Mouse (Mus musculus) hindbrain, embryonic 15.5 days (tissue): ENCODE data around the gene Cxcr3. TPM values are rescaled to one million over a fixed set of nuclear protein-coding genes. Genes with fewer than 3 reads are reported as not detected.
A peak's percentile ranks its signal among the peaks of the same experiment; 100 is the strongest.

Source experiments
- ATAC-seq: fragments of 200-750 bp; cut with Nextera tagmentation; 2 replicates; pipeline ENCODE4 v1.8.0; 2017; ENCODE audit warnings: low read depth, moderate number of reproducible peaks, moderate TSS enrichment; ENCODE audit not compliant: low FRiP score
- H3K27ac ChIP-seq: fragments of 300-500 bp; sonication (generic); replicated peaks from 2 replicates; pipeline ENCODE4 v1.5.1; 2015; ENCODE audit warnings: mild to moderate bottlenecking, inconsistent platforms
- H3K27me3 ChIP-seq: fragments of 300-500 bp; sonication (generic); 2 replicates; pipeline ENCODE4 v1.6.1; 2015; ENCODE audit warnings: control low read depth, inconsistent platforms
- H3K36me3 ChIP-seq: fragments of 300-500 bp; sonication (generic); 2 replicates; pipeline ENCODE4 v1.6.1; 2015; ENCODE audit warnings: control low read depth, inconsistent platforms
- H3K4me1 ChIP-seq: fragments of 300-500 bp; sonication (generic); replicated peaks from 2 replicates; pipeline ENCODE4 v1.6.1; 2015; ENCODE audit warnings: control low read depth, inconsistent platforms
- H3K4me2 ChIP-seq: fragments of 300-500 bp; sonication (generic); 2 replicates; pipeline ENCODE4 v1.6.1; 2015; ENCODE audit warnings: moderate library complexity, mild to moderate bottlenecking, inconsistent platforms
- H3K4me3 ChIP-seq: fragments of 300-500 bp; sonication (generic); 2 replicates; pipeline ENCODE4 v1.5.1; 2015; ENCODE audit warnings: mild to moderate bottlenecking, inconsistent platforms
- H3K9ac ChIP-seq: fragments of 300-500 bp; sonication (generic); 2 replicates; pipeline ENCODE4 v1.6.1; 2015; ENCODE audit warnings: inconsistent platforms
- H3K9me3 ChIP-seq: fragments of 300-500 bp; sonication (generic); 2 replicates; pipeline ENCODE4 v1.6.1; 2016; ENCODE audit warnings: control low read depth, inconsistent platforms
- WGBS: fragments of 180-500 bp; shearing (Covaris S2); methylation state at CpG from one replicate; pipeline ENCODE4 v1.1.7; 2015; 5-methylcytosine and 5-hydroxymethylcytosine counted together
- polyA plus RNA-seq: library from polyadenylated mRNA; unstranded; fragments of >200 nt; fragmentation: Nextera tagmentation; extraction: Ambion mirVana; gene quantifications from 2 replicates; pipeline ENCODE4 v1.2.1, GENCODE M21; 2015

Cxcr3 gene
- polyA plus RNA-seq = 0.35 TPM in 1 of 2 replicates, not detected in the other

DNA sequence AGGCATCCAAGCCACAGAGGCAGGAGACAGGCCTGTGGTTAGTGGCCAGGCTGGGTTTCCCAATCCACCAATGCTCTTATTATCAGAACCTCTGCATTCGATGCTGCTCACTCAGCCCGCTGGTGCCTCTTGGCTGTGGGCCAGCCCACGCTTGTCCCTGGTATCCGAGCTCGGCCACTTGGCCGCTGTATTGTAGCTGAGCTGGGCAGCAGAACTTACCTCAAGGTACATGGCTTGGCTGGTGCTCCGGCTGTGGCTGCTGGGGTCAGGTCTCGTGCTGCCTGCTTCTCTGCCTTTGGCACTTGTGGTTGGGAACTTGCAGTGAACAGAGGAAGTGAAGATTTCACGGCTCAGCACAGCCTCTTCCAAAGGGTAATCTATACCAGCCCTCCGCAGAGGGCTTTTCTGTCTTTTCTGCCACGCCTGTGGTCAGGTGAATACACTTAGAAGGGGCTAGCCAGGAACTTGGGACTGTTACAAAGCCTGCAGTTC is at the start of gene Cxcr3:
TSS of gene Cxcr3 (minus strand) at position 442 of the 492 bp plus-strand sequence.
- Histone ChIP-seq H3K9me3 (no peaks in the 10 kb centered on the region), H3K4me3 (no peak within 1 kb of the TSS), H3K4me2 (no peak within 1 kb of the TSS), H3K36me3 (no peaks in the 10 kb centered on the region), H3K27ac (no peak within 1 kb of the TSS), H3K4me1 (no peaks in the 10 kb centered on the region), H3K9ac (no peak within 1 kb of the TSS), H3K27me3 (0 out of 2 replicates have a peak, but pooled peaks cover 5% of the 10 kb centered on the region)
- no peak for ATAC-seq
- 73% methylated on average over 11 of the region's 11 CpGs for WGBS

DNA sequence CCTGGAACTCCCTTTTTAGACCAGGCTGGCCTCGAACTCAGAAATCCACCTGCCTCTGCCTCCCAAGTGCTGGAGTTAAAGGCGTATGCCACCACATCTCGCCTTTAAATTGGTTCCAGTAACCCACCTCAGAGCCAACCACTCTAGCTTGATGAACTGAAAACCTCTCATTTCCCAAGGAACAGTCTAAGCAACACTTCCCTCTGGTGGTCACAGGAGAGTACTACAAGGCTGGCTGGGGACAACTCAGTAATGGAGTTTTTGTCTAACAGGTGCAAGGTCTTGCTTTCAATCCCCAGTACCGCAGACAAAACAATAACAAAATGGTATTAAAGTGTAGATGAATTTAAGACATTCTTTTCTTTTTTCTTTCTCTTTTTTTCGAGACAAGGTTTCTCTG is 38.0 kb upstream of the Cxcr3 start:
- H3K9ac ChIP-seq = no peak overlapping the region
- ATAC-seq = no peak
- H3K36me3 ChIP-seq = no peaks in the 10 kb centered on the region
- no peaks in the 10 kb centered on the region for H3K4me1 ChIP-seq
- no peaks in the 10 kb centered on the region for H3K9me3 ChIP-seq
- no peak overlapping the region for H3K4me2 ChIP-seq
- H3K27ac ChIP-seq = no peak overlapping the region
- no peak overlapping the region for H3K4me3 ChIP-seq
- H3K27me3 ChIP-seq = no peaks in the 10 kb centered on the region; the same call in 1 of the 2 replicates
- 52% methylated on average over 5 of the region's 5 CpGs for WGBS

DNA sequence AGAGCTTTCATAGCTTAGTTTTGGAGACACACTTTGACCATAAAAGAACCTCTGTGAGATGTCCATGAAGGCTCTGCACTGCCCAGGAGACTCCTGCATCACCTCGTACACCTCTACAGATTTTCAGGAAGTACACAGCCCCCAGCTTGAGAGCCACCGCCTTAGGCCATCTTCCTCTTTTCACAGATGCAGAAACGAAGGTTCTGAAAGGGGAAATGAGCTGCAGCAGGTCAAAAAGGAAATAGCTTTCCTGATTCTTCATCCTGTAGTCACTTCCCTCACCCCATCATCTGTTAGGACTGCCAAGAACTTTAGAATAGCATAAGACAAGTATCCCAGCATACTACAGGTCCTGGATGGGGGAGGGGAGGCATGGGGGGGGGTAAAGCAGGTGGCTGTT is 36.2 kb upstream of the Cxcr3 start:
- Histone ChIP-seq H3K9me3 (no peaks in the 10 kb centered on the region), H3K9ac (no peak overlapping the region), H3K36me3 (no peaks in the 10 kb centered on the region), H3K27ac (no peak overlapping the region), H3K27me3 (no peaks in the 10 kb centered on the region; the same call in 1 of the 2 replicates), H3K4me3 (no peak overlapping the region), H3K4me1 (no peaks in the 10 kb centered on the region), H3K4me2 (no peak overlapping the region)
- no peak for ATAC-seq
- 76% methylated on average over 3 of the region's 3 CpGs for WGBS

DNA sequence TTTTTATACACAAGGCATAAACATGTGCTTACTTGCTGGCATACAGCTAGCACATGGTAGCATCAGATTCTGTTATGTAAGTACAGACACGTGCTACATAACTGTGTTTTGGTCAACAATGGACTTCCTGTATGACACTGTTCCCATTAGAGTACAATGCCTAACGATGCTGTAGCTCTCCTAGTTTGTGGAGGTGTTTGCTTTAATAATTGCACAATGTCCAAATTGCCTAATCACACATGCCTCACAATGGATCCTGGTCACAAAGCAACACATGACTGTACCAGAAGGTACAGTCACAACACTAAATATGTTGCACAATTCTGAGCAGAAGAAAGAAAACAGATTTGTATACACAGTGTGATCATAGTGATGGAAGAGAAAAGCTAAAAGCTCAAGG is 35.4 kb upstream of the Cxcr3 start:
- Histone ChIP-seq H3K27me3 (no peaks in the 10 kb centered on the region; the same call in 1 of the 2 replicates), H3K9ac (no peak overlapping the region), H3K4me2 (no peak overlapping the region), H3K4me3 (no peak overlapping the region), H3K4me1 (no peaks in the 10 kb centered on the region), H3K36me3 (no peaks in the 10 kb centered on the region), H3K9me3 (no peaks in the 10 kb centered on the region), H3K27ac (no peak overlapping the region)
- WGBS = 68% methylated on average over 2 of the region's 2 CpGs
- no peak for ATAC-seq

DNA sequence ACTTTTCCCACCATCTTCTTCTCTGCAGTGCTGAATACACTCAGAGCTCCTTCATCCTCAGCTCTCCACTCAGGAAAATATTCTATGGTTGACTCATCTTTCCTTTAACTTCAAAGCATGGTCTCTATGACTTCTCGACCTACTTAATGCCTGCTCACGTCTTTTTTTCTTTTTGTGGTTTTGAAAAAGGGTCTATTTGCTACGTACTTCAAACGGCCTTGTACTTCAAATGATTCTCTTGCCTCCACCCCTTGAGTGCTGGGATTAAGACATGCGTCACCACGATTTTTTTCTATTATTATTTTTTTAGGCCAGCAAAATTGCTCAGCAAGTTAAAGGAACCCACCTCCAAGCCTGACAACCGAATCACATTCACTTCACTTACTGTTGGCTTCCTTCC is 33.2 kb upstream of the Cxcr3 start:
- no peak overlapping the region for H3K4me2 ChIP-seq
- H3K4me1 ChIP-seq = no peaks in the 10 kb centered on the region
- no peak overlapping the region for H3K4me3 ChIP-seq
- no peak overlapping the region for H3K27ac ChIP-seq
- no peak for ATAC-seq
- no peak overlapping the region for H3K9ac ChIP-seq
- no peaks in the 10 kb centered on the region; the same call in 1 of the 2 replicates for H3K27me3 ChIP-seq
- no peaks in the 10 kb centered on the region for H3K36me3 ChIP-seq
- no peaks in the 10 kb centered on the region for H3K9me3 ChIP-seq
- 71% methylated on average over 7 of the region's 7 CpGs for WGBS

DNA sequence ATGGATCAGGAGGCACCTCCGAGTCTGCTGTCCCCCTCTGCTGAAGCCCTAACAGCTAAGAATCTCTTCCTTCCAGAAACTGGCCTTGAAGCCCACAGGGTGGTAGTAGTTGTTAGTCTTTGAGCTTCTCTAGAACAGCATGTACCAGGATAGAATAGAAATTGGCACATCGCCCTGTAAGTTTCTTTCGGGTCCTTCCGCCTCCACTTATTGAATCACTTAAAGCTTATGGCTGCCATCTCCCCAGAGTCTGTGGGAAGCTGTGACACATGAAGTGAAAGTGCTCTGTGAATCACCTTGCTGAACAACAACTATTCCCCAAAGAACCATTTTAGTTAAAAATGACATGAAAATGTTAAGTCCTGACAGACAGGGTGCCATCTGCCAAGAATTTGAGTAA is 31.0 kb upstream of the Cxcr3 start:
- ATAC-seq = no peak
- no peak overlapping the region for H3K27ac ChIP-seq
- no peaks in the 10 kb centered on the region for H3K9me3 ChIP-seq
- no peaks in the 10 kb centered on the region for H3K27me3 ChIP-seq
- no peak overlapping the region for H3K9ac ChIP-seq
- 79% methylated on average over 4 of the region's 4 CpGs for WGBS
- no peaks in the 10 kb centered on the region for H3K36me3 ChIP-seq
- no peak overlapping the region for H3K4me2 ChIP-seq
- H3K4me1 ChIP-seq = no peaks in the 10 kb centered on the region
- no peak overlapping the region for H3K4me3 ChIP-seq

DNA sequence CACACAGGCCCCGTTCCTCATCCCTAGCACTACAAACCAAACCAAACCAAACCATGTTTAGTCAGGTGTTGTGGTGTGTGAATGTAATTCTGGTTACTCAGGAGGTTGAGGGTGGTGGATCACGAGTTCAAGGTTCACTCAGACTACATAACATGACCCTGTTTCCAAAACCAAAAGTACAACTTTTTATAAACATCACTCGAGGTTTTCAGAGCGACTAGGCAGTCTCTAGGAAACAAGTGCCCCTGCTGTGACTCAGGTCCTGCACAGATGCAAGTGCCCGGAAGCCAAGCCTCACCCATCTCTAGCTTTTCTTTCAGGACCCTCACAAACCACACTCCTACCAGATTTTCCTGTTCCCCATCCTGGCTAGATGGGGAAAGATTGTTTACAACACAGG is 30.6 kb upstream of the Cxcr3 start:
- 76% methylated on average over 5 of the region's 5 CpGs for WGBS
- no peaks in the 10 kb centered on the region for H3K36me3 ChIP-seq
- no peak overlapping the region for H3K27ac ChIP-seq
- no peaks in the 10 kb centered on the region for H3K27me3 ChIP-seq
- H3K4me2 ChIP-seq = no peak overlapping the region
- H3K9ac ChIP-seq = no peak overlapping the region
- H3K4me1 ChIP-seq = no peaks in the 10 kb centered on the region
- no peak overlapping the region for H3K4me3 ChIP-seq
- no peak for ATAC-seq
- H3K9me3 ChIP-seq = no peaks in the 10 kb centered on the region

DNA sequence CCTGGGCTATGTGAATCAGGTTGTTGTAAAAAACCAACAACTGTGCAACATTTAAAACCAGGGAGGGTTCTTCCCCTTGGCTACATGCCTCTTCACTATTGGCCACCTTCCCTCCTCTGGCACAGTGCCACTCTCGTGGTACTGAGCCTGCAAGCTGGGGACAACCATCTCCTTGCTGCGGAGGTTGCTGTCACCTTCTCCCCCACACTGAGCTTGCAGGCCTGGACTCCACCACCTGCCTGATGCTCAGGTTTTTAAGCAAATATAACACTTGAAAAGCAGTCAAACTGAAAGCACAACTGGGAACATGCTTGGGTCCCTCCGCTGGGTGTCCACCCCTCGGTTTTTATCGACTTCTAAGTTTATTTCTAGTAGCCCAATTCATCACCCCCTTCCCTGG is 20.4 kb upstream of the Cxcr3 start:
- Histone ChIP-seq H3K4me3 (no peak overlapping the region), H3K36me3 (no peaks in the 10 kb centered on the region), H3K27me3 (0 out of 2 replicates have a peak, but pooled peaks cover 4% of the 10 kb centered on the region), H3K4me2 (no peak overlapping the region), H3K4me1 (no peaks in the 10 kb centered on the region), H3K27ac (no peak overlapping the region), H3K9ac (no peak overlapping the region), H3K9me3 (no peaks in the 10 kb centered on the region)
- ATAC-seq = no peak
- 50% methylated on average over 5 of the region's 5 CpGs for WGBS

DNA sequence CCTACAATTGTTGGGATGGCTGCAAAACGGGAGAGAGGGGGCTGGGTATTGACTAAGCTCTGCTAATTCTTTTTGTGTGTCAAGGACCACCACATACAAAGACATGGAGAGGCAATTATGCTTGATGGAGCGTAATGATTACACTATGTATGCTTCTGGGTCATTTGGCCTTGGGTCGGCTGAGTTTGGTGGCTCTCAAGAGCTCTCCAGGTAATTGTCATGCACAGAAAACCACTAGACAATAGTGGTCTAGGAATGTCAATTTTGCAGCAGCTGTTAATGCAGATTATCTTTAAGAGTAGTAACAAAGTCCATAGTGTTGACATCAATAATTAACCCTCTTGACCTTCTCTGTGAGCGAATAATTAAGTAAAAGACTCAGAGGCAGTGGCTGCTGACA is 16.1 kb upstream of the Cxcr3 start:
- H3K27me3 ChIP-seq = 0 out of 2 replicates have a peak, but pooled peaks cover 7% of the 10 kb centered on the region
- no peaks in the 10 kb centered on the region for H3K36me3 ChIP-seq
- no peak overlapping the region for H3K4me2 ChIP-seq
- ATAC-seq = no peak
- 42% methylated on average over 4 of the region's 4 CpGs for WGBS
- no peak overlapping the region for H3K27ac ChIP-seq
- H3K4me3 ChIP-seq = no peak overlapping the region
- H3K9ac ChIP-seq = no peak overlapping the region
- H3K9me3 ChIP-seq = no peaks in the 10 kb centered on the region
- no peaks in the 10 kb centered on the region for H3K4me1 ChIP-seq

DNA sequence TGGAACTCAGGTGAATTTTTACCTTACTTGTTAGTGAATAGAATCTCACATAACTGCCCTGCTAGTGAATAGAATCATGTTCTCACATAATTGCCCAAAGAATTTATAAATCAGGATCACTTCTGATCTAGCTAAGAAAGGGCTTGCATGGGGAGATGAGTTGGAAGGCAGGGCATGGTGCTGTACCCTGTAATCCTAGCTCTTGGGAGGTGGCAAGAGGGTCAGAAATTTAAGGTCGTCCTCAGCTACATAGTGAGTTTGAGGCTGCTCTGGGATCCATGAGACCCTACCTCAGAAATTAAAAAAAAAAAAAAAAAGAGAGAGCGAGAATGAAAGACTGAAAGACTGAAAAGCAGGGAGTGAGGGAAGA is 7.0 kb upstream of the Cxcr3 start:
- ATAC-seq = 0 out of 2 replicates have a peak, but pooled peaks have one; percentile 19
- H3K9me3 ChIP-seq = no peaks in the 10 kb centered on the region
- H3K4me2 ChIP-seq = no peak overlapping the region
- 72% methylated on average over 2 of the region's 2 CpGs for WGBS
- H3K27me3 ChIP-seq = 0 out of 2 replicates have a peak, but pooled peaks cover 5% of the 10 kb centered on the region
- peak overlapping the region; percentile 62; the same call in 1 of the 2 replicates for H3K27ac ChIP-seq
- H3K4me3 ChIP-seq = no peak overlapping the region
- H3K4me1 ChIP-seq = 0 out of 2 replicates have a peak, but pooled peaks cover 3% of the 10 kb centered on the region
- H3K9ac ChIP-seq = no peak overlapping the region
- H3K36me3 ChIP-seq = no peaks in the 10 kb centered on the region

DNA sequence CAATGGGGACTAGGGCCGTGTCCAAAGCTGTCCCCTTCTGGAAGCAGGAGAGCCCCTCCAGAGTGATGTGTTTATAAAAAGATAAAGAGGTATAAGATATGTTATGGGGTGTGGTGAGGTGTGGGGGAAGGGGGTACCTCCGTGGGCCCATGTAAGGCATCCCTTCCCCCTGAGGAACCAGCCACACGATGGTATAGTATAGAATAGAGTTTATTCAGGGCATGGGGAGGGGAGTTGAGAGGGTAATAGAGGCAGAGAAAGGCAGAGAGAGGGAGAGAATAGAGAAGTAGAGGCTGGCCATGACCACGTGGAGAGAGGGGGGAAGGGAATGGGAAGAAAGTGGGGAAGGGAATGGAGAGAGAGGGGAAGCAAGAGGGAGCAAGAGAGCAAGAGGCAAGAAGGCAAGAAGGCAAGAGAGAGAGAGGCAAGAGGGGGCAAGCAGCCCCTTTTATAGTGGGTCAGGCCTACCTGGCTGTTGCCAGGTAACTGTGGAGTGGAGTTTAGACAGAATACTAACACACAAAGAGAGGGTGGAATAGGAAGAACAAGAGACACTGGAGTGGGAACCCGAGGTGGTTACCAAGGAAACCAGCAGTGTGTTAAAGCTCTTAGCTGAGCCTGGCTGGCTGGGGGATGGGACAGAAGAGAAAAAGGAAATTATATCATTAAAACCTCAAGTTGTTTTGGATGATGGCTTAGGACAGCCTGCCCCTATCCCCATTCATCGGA is 6.4 kb upstream of the Cxcr3 start:
- 41% methylated on average over 6 of the region's 6 CpGs for WGBS
- Histone ChIP-seq H3K4me2 (no peak overlapping the region), H3K27me3 (0 out of 2 replicates have a peak, but pooled peaks cover 5% of the 10 kb centered on the region), H3K9ac (no peak overlapping the region), H3K4me3 (no peak overlapping the region), H3K27ac (peak overlapping the region; percentile 62; the same call in 1 of the 2 replicates), H3K4me1 (0 out of 2 replicates have a peak, but pooled peaks cover 3% of the 10 kb centered on the region), H3K36me3 (no peaks in the 10 kb centered on the region), H3K9me3 (no peaks in the 10 kb centered on the region)
- ATAC-seq = peak; percentile 92

DNA sequence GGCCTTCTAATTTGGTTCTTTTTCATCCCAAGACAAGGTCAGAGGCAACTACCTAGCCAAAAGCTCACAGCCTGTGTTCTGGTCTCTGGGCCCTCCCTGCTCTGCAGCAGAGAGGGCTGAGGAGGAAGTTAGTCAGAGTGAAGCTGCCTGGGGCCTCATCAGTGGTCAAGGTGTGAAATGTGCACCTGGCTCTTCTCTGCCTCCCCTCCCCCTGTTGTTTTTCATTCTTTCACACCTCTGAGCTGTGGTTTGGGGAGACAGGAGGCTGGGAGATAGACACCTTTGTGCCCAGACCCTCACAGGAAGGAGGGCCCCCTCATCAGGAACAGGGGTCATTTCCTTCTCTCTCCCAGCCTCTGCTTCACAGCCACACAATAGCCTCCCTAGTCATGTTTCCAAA is 3.1 kb upstream of the Cxcr3 start:
- Histone ChIP-seq H3K4me3 (no peak overlapping the region), H3K4me1 (0 out of 2 replicates have a peak, but pooled peaks cover 3% of the 10 kb centered on the region), H3K27me3 (0 out of 2 replicates have a peak, but pooled peaks cover 5% of the 10 kb centered on the region), H3K9ac (no peak overlapping the region), H3K4me2 (no peak overlapping the region), H3K27ac (no peak overlapping the region), H3K36me3 (no peaks in the 10 kb centered on the region), H3K9me3 (no peaks in the 10 kb centered on the region)
- ATAC-seq = no peak
